Mouse (Mus musculus) heart, adult 2 months (tissue): ENCODE measurements at regions not wholly inside any gene's neighbourhood (a gene's known extent, or its start where the extent isn't known, plus 50 kb on each side); places are given as distances from the start of the nearest gene placed in this dataset.
A peak's percentile ranks its signal among the peaks of the same experiment; 100 is the strongest.

ENCODE experiments used
- DNase-seq, 2 experiments: peaks; one replicate each; pipeline ENCODE4 v3.0.0; 2021
- H3K27ac ChIP-seq: fragments of 200-600 bp; 2 replicates; pipeline ENCODE4 v1.8.1; 2022
- H3K27me3 ChIP-seq: fragments of 200-500 bp; 2 replicates; pipeline ENCODE4 v1.6.1; 2012; ENCODE audit warnings: mild to moderate bottlenecking, low read length, inconsistent platforms, mixed read lengths; ENCODE audit not compliant: control insufficient read depth, insufficient read depth
- H3K36me3 ChIP-seq: fragments of 200-500 bp; 2 replicates; pipeline ENCODE4 v1.6.1; 2012; ENCODE audit warnings: low read length, inconsistent platforms; ENCODE audit not compliant: control insufficient read depth, insufficient read depth
- H3K4me1 ChIP-seq: fragments of 200-500 bp; 2 replicates; pipeline ENCODE4 v1.6.1; 2011; ENCODE audit warnings: low read length; ENCODE audit not compliant: control insufficient read depth, insufficient read depth
- H3K4me3 ChIP-seq: fragments of 200-600 bp; 2 replicates; pipeline ENCODE4 v1.8.1; 2022
- H3K79me2 ChIP-seq: fragments of 200-500 bp; replicated peaks from 2 replicates; pipeline ENCODE4 v1.6.1; 2012; ENCODE audit warnings: mild to moderate bottlenecking, inconsistent platforms, low read length, moderate library complexity, mixed read lengths; ENCODE audit not compliant: control insufficient read depth, insufficient read depth
- H3K9ac ChIP-seq: fragments of 200-500 bp; 2 replicates; pipeline ENCODE4 v1.6.1; 2012; ENCODE audit warnings: low read depth, mild to moderate bottlenecking, control low read depth, inconsistent platforms, low read length, mixed read lengths
- CTCF ChIP-seq: fragments of 200-600 bp; IDR thresholded peaks from 2 replicates; pipeline ENCODE4 v1.8.1; 2022; ENCODE audit warnings: antibody characterized with exemption, mild to moderate bottlenecking, moderate library complexity
- EP300 ChIP-seq: fragments of 200-500 bp; IDR thresholded peaks from 2 replicates; pipeline ENCODE4 v1.6.1; 2011; ENCODE audit warnings: low read depth, low read length, control low read depth; ENCODE audit not compliant: insufficient read depth
- POLR2A ChIP-seq: fragments of 200-500 bp; IDR thresholded peaks from 2 replicates; pipeline ENCODE4 v1.6.1; 2011; ENCODE audit warnings: mild to moderate bottlenecking, low read depth, low read length, control low read depth; ENCODE audit not compliant: insufficient read depth
- WGBS: fragments of 180-500 bp; shearing (Covaris S2); methylation state at CpG from one replicate; pipeline ENCODE4 v1.1.7; 2018; 5-methylcytosine and 5-hydroxymethylcytosine counted together
- intact Hi-C: fragments of 180-260 bp; cut with DNase I; formaldehyde crosslinking; loops from one replicate; pipeline ENCODE4 v1.15.1; 2025

- no peaks in the 10 kb centered on the region for H3K27me3 ChIP-seq
- intact Hi-C loops: no loop called here
- no peak for DNase-seq
Observed at GRCm38 (mm10) chr9:61862071-61862480, 52.3 kb downstream of the Rplp1 start.

GRCm38 (mm10) chr9:61860147-61860546, 54.2 kb downstream of the Rplp1 start:
- Histone ChIP-seq H3K27me3 (no peaks in the 10 kb centered on the region), H3K4me3 (no peak overlapping the region), H3K27ac (no peak overlapping the region), H3K79me2 (no peaks in the 10 kb centered on the region), H3K36me3 (no peaks in the 10 kb centered on the region), H3K9ac (no peak overlapping the region), H3K4me1 (peaks cover 2% of the 10 kb centered on the region)
- intact Hi-C loops: no loop called here
- 25% methylated on average over 2 of the region's 2 CpGs for WGBS
- peak; percentile 34 to 40 for DNase-seq
- no peak for TF ChIP-seq POLR2A
- TF ChIP-seq EP300: no peak
- TF ChIP-seq CTCF: no peak; the same call in 1 of the 2 replicates

More at GRCm38 (mm10) chr9:61862071-61862480, 52.3 kb downstream of the Rplp1 start:
- WGBS: 83% methylated on average over 6 of the region's 6 CpGs
- Histone ChIP-seq H3K4me3 (no peak overlapping the region), H3K36me3 (no peaks in the 10 kb centered on the region), H3K4me1 (peaks cover 2% of the 10 kb centered on the region), H3K79me2 (no peaks in the 10 kb centered on the region), H3K9ac (no peak overlapping the region), H3K27ac (no peak overlapping the region)
- TF ChIP-seq CTCF (no peak), POLR2A (no peak), EP300 (no peak)

- WGBS: 29% methylated on average over 6 of the region's 6 CpGs
Observed at GRCm38 (mm10) chr9:61859438-61859837, 54.9 kb downstream of the Rplp1 start.

GRCm38 (mm10) chr9:61857817-61858216, 56.5 kb downstream of the Rplp1 start:
- 76% methylated on average over 6 of the region's 6 CpGs for WGBS
- H3K4me3 ChIP-seq: no peak overlapping the region
- H3K27me3 ChIP-seq: no peaks in the 10 kb centered on the region
- TF ChIP-seq EP300: no peak
- no peak for TF ChIP-seq CTCF
- TF ChIP-seq POLR2A: no peak
- H3K4me1 ChIP-seq: peaks cover 2% of the 10 kb centered on the region
- no peaks in the 10 kb centered on the region for H3K36me3 ChIP-seq
- DNase-seq: no peak
- intact Hi-C loops: no loop called here
- no peak overlapping the region for H3K9ac ChIP-seq
- no peaks in the 10 kb centered on the region for H3K79me2 ChIP-seq
- H3K27ac ChIP-seq: no peak overlapping the region

More at GRCm38 (mm10) chr9:61859438-61859837, 54.9 kb downstream of the Rplp1 start:
- Histone ChIP-seq H3K4me3 (no peak overlapping the region), H3K27me3 (no peaks in the 10 kb centered on the region), H3K36me3 (no peaks in the 10 kb centered on the region), H3K4me1 (peaks cover 2% of the 10 kb centered on the region), H3K79me2 (no peaks in the 10 kb centered on the region), H3K27ac (no peak overlapping the region), H3K9ac (no peak overlapping the region)
- TF ChIP-seq EP300 (no peak), CTCF (no peak), POLR2A (no peak)
- intact Hi-C loops: no loop called here
- no peak for DNase-seq

- H3K27ac ChIP-seq: no peak overlapping the region
- peaks cover 2% of the 10 kb centered on the region for H3K4me1 ChIP-seq
- no peaks in the 10 kb centered on the region for H3K36me3 ChIP-seq
- no peak overlapping the region for H3K9ac ChIP-seq
- no peaks in the 10 kb centered on the region for H3K79me2 ChIP-seq
- WGBS: 96% methylated on average over 1 of the region's 1 CpGs
- H3K4me3 ChIP-seq: no peak overlapping the region
- DNase-seq: no peak
- no peaks in the 10 kb centered on the region for H3K27me3 ChIP-seq
- TF ChIP-seq EP300 (no peak), CTCF (no peak), POLR2A (no peak)
- intact Hi-C loops: no loop called here
Observed at GRCm38 (mm10) chr9:61856686-61857085, 57.7 kb downstream of the Rplp1 start.

- Histone ChIP-seq H3K4me1 (peaks cover 2% of the 10 kb centered on the region), H3K4me3 (no peak overlapping the region), H3K27ac (no peak overlapping the region), H3K27me3 (no peaks in the 10 kb centered on the region), H3K79me2 (no peaks in the 10 kb centered on the region), H3K9ac (no peak overlapping the region), H3K36me3 (no peaks in the 10 kb centered on the region)
- 48% methylated on average over 11 of the region's 11 CpGs for WGBS
- intact Hi-C loops: no loop called here
- TF ChIP-seq POLR2A (no peak), EP300 (no peak), CTCF (no peak)
- peak; percentile 27 to 49 for DNase-seq
Observed at GRCm38 (mm10) chr9:61855686-61856085, 58.7 kb downstream of the Rplp1 start.
